Mouse (Mus musculus): Measurements from ENCODE around the gene Btbd16. TPM values are rescaled to one million over a fixed set of nuclear protein-coding genes. Genes with fewer than 3 reads are reported as not detected.
A peak's percentile ranks its signal among the peaks of the same experiment; 100 is the strongest.

Gene Btbd16
- polyA plus RNA-seq, 1 experiment from 2014 or later = not detected

DNA sequence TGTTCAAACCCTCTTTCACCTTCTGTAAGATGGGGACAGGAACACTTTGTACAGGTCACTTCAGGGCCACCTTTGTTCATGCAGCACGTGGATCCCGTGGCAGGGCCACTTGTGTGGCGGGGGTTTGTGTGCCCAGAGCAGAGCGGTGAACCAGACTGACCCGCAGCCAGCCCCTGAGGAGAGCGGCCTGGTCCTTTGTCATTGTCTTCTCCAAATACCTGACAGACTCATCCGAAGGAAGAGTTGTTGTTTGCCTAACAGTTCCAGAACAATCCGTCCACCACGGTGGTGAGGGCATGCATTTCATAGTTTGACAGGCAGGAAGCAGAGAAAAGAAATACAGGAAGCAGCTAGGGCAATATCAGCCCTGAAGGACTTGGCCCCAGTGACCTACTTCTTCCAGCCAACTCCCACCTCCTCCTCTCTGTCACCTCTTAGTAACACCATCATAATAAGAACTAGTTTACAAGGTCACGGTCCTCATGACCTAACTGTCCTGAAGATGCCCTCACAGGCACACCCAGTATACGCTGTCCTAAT is 16.5 kb upstream of the Btbd16 start:
- ATAC-seq (replicated peaks; ENCODE audit: insufficient number of reproducible peaks, low FRiP score, low TSS enrichment, low read depth) (no peak), DNase-seq (ENCODE audit: low spot score) (no peak)
- Histone ChIP-seq H3K4me3 (ENCODE audit: low read depth, low read length) (no peak overlapping the region), H3K9me3 (replicated peaks; ENCODE audit: control insufficient read depth, low read length) (no peaks in the 10 kb centered on the region), H3K9ac (replicated peaks; ENCODE audit: low read length) (no peak overlapping the region), H3K36me3 (replicated peaks; ENCODE audit: control insufficient read depth, insufficient read depth, low read depth, low read length) (no peaks in the 10 kb centered on the region; the same call in 1 of the 2 replicates), H3K27me3 (ENCODE audit: control insufficient read depth, insufficient read depth, low read length) (no peaks in the 10 kb centered on the region), H3K4me1 (ENCODE audit: control insufficient read depth, insufficient read depth, low read length) (no peaks in the 10 kb centered on the region), H3K4me2 (ENCODE audit: low read depth, low read length) (no peak overlapping the region), H3K27ac (replicated peaks; ENCODE audit: low read depth, low read length) (no peak overlapping the region)
- WGBS = 82% methylated on average over 11 of the region's 11 CpGs

DNA sequence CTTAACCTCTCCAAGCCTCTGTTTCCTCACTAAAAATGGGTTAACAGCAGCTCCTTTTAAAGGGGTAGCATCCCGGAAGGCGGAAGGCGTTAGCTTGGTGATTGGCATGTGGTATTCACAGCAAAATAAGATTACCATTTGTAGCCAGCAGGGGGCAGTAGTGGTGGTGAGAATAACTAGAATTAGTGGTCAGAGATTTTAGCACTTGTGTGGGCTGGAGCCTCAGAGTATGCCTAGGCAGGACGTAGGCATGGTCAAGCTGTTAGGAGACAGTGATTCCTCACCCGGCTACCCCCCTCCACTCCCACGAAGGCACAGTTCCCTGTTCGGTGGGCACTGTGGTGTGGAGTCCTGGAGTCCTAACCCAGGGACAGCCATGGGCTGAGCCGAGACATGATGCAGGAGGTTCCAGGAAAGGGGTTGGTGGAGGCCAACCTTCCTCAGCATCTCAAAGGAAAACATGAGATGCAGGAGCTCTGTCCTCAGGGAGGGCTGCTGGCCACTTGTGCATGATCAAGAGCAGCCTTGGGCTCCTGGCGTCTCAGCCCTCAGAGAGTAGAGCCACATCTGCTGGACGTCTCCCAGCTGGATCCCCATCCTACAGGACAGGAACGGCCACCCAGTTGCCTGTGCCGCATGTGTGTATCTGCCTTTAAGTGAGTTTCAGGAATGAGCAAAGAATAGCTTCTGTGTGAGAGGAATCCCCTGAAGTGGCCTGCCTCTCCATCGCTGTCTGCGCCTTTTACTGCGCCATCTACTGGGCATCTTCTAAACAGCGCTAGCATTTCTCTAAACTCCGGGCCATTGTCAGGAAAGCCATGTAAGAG is 11.6 kb upstream of the Btbd16 start:
- no peaks in the 10 kb centered on the region for H3K9me3 ChIP-seq (replicated peaks; ENCODE audit: control insufficient read depth, low read length)
- H3K36me3 ChIP-seq (replicated peaks; ENCODE audit: control insufficient read depth, insufficient read depth, low read depth, low read length) = no peaks in the 10 kb centered on the region; the same call in none of the 2 replicates
- H3K4me1 ChIP-seq (ENCODE audit: control insufficient read depth, insufficient read depth, low read length) = no peaks in the 10 kb centered on the region
- DNase-seq (ENCODE audit: low spot score) (peak; percentile 85), ATAC-seq (replicated peaks; ENCODE audit: insufficient number of reproducible peaks, low FRiP score, low TSS enrichment, low read depth) (peak; percentile 68)
- no peak overlapping the region for H3K4me3 ChIP-seq (ENCODE audit: low read depth, low read length)
- H3K9ac ChIP-seq (replicated peaks; ENCODE audit: low read length) = no peak overlapping the region
- no peaks in the 10 kb centered on the region for H3K27me3 ChIP-seq (ENCODE audit: control insufficient read depth, insufficient read depth, low read length)
- WGBS = 39% methylated on average over 17 of the region's 17 CpGs
- no peak overlapping the region for H3K4me2 ChIP-seq (ENCODE audit: low read depth, low read length)
- H3K27ac ChIP-seq (replicated peaks; ENCODE audit: low read depth, low read length) = no peak overlapping the region

DNA sequence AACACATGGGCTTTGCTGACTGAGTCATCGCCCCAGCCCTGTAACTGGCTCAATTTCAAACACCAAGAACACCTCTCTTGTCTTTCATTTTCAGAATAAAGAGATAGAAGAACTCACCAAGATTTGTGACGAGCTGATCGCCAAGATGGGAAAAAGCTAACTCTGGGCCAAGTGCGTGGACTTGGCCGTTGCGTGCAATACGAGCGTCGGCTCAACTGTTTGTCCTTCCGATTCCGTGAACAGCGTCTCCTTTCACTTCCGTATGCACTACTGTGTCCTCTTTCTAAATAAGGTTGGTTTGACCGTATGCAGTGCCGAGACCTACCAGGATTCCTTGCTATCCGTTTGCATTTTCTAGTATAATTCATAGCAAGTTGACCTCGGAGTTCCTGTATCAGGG is 9.7 kb upstream of the Btbd16 start:
- no peak for DNase-seq (ENCODE audit: low spot score)
- Histone ChIP-seq H3K9me3 (replicated peaks; ENCODE audit: control insufficient read depth, low read length) (no peaks in the 10 kb centered on the region), H3K4me3 (ENCODE audit: low read depth, low read length) (no peak overlapping the region), H3K27me3 (ENCODE audit: control insufficient read depth, insufficient read depth, low read length) (no peaks in the 10 kb centered on the region), H3K4me1 (ENCODE audit: control insufficient read depth, insufficient read depth, low read length) (no peaks in the 10 kb centered on the region), H3K9ac (replicated peaks; ENCODE audit: low read length) (no peak overlapping the region), H3K27ac (replicated peaks; ENCODE audit: low read depth, low read length) (no peak overlapping the region), H3K36me3 (replicated peaks; ENCODE audit: control insufficient read depth, insufficient read depth, low read depth, low read length) (no peaks in the 10 kb centered on the region; the same call in none of the 2 replicates), H3K4me2 (ENCODE audit: low read depth, low read length) (no peak overlapping the region)
- no peak for ATAC-seq (replicated peaks; ENCODE audit: insufficient number of reproducible peaks, low FRiP score, low TSS enrichment, low read depth)
- 93% methylated on average over 17 of the region's 17 CpGs for WGBS

DNA sequence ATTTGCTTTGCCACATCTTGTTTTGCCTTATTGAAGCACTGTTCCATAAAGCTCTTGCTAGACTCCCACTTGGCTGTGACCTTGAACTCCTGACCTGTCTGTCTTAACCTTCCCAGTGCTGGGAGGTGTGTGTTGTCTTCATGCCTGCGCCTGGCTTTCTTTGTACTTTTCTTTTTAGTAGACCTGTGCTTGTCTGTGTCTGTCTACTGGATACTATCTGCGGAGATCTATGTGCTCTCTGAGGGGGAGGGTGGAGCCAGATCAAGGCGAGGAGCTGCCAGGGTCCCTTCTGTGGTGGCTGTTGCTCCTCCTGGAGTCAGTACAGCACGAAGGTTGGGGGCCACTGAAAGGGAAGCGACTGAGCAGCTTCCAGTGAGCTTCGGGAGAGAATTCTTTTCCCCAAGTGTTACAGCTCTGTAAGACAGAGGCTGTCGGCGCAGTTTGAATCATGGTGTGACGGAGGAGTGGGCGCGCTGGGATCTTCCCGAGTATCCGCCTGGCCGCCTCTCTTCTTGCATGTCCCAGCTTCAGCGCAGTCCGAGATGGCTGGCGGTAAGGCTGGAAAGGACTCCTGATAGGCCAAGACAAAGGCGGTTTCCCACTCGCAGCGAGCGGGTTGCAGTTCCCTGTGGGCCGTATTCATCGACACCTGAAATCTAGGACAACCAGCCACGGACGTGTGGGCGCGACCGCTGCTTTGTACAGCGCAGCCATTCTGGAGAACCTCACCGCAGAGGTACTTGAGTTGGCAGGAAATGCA is 7.3 kb upstream of the Btbd16 start:
- Histone ChIP-seq H3K27me3 (ENCODE audit: control insufficient read depth, insufficient read depth, low read length) (no peaks in the 10 kb centered on the region), H3K9me3 (replicated peaks; ENCODE audit: control insufficient read depth, low read length) (no peaks in the 10 kb centered on the region), H3K36me3 (replicated peaks; ENCODE audit: control insufficient read depth, insufficient read depth, low read depth, low read length) (no peaks in the 10 kb centered on the region; the same call in 1 of the 2 replicates), H3K27ac (replicated peaks; ENCODE audit: low read depth, low read length) (no peak overlapping the region), H3K4me1 (ENCODE audit: control insufficient read depth, insufficient read depth, low read length) (no peaks in the 10 kb centered on the region), H3K4me3 (ENCODE audit: low read depth, low read length) (no peak overlapping the region), H3K4me2 (ENCODE audit: low read depth, low read length) (no peak overlapping the region), H3K9ac (replicated peaks; ENCODE audit: low read length) (no peak overlapping the region)
- WGBS = 74% methylated on average over 30 of the region's 30 CpGs
- DNase-seq (ENCODE audit: low spot score) = no peak
- no peak for ATAC-seq (replicated peaks; ENCODE audit: insufficient number of reproducible peaks, low FRiP score, low TSS enrichment, low read depth)

DNA sequence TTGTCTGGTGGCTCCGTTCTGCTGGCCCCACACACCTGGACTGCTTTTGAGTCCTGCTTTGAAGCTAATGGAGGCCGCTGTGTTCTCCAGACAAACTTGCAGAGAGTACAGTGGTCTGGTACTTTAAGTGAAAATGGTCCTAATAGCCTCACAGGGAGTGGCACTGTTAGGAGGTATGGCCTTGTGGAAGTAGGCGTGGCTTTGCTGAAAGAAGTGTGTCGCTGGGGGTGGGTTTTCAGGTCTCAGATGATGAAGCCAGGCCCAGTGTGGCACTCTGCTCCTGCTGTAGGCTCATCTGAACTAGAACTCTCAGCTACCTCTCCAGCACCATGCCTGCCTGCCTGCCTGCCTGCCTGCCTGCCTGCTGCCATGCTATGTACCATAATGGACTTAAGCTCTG is 5.7 kb upstream of the Btbd16 start:
- Histone ChIP-seq H3K4me2 (ENCODE audit: low read depth, low read length) (no peak overlapping the region), H3K4me3 (ENCODE audit: low read depth, low read length) (no peak overlapping the region), H3K9me3 (replicated peaks; ENCODE audit: control insufficient read depth, low read length) (no peaks in the 10 kb centered on the region), H3K36me3 (replicated peaks; ENCODE audit: control insufficient read depth, insufficient read depth, low read depth, low read length) (no peaks in the 10 kb centered on the region; the same call in 1 of the 2 replicates), H3K9ac (replicated peaks; ENCODE audit: low read length) (no peak overlapping the region), H3K4me1 (ENCODE audit: control insufficient read depth, insufficient read depth, low read length) (no peaks in the 10 kb centered on the region), H3K27me3 (ENCODE audit: control insufficient read depth, insufficient read depth, low read length) (no peaks in the 10 kb centered on the region), H3K27ac (replicated peaks; ENCODE audit: low read depth, low read length) (no peak overlapping the region)
- ATAC-seq (replicated peaks; ENCODE audit: insufficient number of reproducible peaks, low FRiP score, low TSS enrichment, low read depth) = no peak
- WGBS = 86% methylated on average over 4 of the region's 4 CpGs
- no peak for DNase-seq (ENCODE audit: low spot score)

DNA sequence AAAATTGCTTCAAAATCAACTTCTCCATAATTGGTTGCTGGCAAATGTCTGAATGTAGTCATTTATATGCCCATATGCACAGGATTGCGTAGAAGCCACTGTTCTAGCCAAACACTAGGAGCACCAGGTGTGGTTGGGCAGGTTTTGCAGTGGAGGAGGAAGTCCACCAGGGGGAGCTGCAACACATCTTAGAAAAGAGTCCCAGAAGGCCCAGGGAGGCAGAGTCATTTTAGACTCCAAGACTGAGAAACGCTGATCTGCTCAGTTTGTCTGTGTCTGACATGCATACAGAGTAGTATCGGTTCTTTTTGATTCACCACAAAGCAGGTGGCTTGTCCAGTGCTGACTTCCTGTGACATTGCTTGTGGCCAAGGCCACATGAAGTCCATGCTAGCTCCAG is 3.2 kb upstream of the Btbd16 start:
- Histone ChIP-seq H3K4me1 (ENCODE audit: control insufficient read depth, insufficient read depth, low read length) (no peaks in the 10 kb centered on the region), H3K27me3 (ENCODE audit: control insufficient read depth, insufficient read depth, low read length) (no peaks in the 10 kb centered on the region), H3K9me3 (replicated peaks; ENCODE audit: control insufficient read depth, low read length) (no peaks in the 10 kb centered on the region), H3K36me3 (replicated peaks; ENCODE audit: control insufficient read depth, insufficient read depth, low read depth, low read length) (no peaks in the 10 kb centered on the region), H3K27ac (replicated peaks; ENCODE audit: low read depth, low read length) (no peak overlapping the region), H3K9ac (replicated peaks; ENCODE audit: low read length) (no peak overlapping the region), H3K4me3 (ENCODE audit: low read depth, low read length) (no peak overlapping the region), H3K4me2 (ENCODE audit: low read depth, low read length) (no peak overlapping the region)
- WGBS = 39% methylated on average over 3 of the region's 3 CpGs
- DNase-seq (ENCODE audit: low spot score) = peak; percentile 91
- ATAC-seq (replicated peaks; ENCODE audit: insufficient number of reproducible peaks, low FRiP score, low TSS enrichment, low read depth) = no peak

DNA sequence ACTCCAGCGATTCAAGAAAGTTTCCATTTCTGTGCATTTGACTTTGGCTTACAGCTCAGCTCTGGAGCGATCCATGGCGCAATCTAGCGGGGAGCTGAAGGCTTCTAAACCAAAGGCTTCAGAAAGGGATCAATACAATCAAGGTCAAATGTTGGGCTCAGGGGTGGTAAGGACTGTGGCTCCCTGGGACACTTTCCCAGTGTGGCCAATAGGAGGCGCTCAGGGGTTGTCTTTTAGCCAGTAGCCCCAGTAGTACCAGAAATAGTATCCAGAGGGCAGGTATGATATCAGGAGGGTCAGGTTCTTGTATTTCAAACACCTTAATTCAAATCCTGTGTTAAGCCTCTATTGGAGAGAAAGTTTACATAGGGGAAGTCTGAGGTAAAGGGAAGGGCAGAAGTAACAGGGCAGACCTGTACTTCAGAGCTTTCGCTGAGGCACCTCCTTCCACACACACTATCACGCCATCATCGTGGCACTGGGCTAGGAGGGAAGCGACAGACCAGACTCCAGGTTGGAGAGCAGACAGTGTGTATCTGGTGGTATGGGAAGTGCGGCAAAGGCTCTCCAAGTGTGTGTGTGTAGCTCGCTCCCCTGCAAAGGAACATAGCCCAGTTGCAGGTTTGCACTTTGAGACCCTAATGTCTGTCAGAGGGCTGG is 568 bp upstream of the Btbd16 start:
- peak; percentile 54 for DNase-seq (ENCODE audit: low spot score)
- Histone ChIP-seq H3K36me3 (replicated peaks; ENCODE audit: control insufficient read depth, insufficient read depth, low read depth, low read length) (no peaks in the 10 kb centered on the region), H3K9ac (replicated peaks; ENCODE audit: low read length) (no peak overlapping the region), H3K4me2 (ENCODE audit: low read depth, low read length) (no peak overlapping the region), H3K4me3 (ENCODE audit: low read depth, low read length) (no peak overlapping the region), H3K9me3 (replicated peaks; ENCODE audit: control insufficient read depth, low read length) (no peaks in the 10 kb centered on the region), H3K4me1 (ENCODE audit: control insufficient read depth, insufficient read depth, low read length) (no peaks in the 10 kb centered on the region), H3K27me3 (ENCODE audit: control insufficient read depth, insufficient read depth, low read length) (no peaks in the 10 kb centered on the region), H3K27ac (replicated peaks; ENCODE audit: low read depth, low read length) (no peak overlapping the region)
- 62% methylated on average over 11 of the region's 11 CpGs for WGBS
- ATAC-seq (replicated peaks; ENCODE audit: insufficient number of reproducible peaks, low FRiP score, low TSS enrichment, low read depth) = no peak
